Mouse (Mus musculus) C2C12 (cell line): ENCODE data around the gene Chst10.

ENCODE experiments used
- CTCF ChIP-seq: IDR thresholded peaks from one replicate; pipeline ENCODE4 v1.5.1; 2011; ENCODE audit not compliant: control insufficient read depth, insufficient read depth, insufficient read length
- USF1 ChIP-seq: IDR thresholded peaks from one replicate; pipeline ENCODE4 v1.6.1; 2011; ENCODE audit warnings: low read depth, mild to moderate bottlenecking, control low read depth, moderate library complexity

DNA sequence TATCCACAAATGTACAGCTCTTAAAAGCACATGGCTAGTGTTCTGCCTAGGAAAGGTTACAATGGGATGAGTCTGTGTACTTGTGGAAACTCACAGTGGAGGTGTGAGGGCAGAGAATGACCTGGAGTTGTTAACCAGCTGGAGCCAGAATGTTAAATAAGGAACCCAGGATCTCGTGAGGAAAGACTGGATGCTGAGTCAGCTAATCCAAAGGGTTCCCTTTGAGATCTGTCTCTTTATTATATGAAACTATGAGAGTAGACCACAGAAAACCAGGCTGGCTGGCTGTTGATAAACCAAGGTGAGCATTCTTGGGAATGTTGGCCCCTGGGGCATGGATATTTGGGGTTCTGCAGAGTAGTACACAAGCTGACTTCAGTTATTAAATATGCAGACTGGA is 58.0 kb downstream of the Chst10 start:
- TF ChIP-seq CTCF (no peak), USF1 (no peak)
